ENCODE assay signal across 8 mouse cellular contexts in genomic region chr14:96518151-96518953, GRCm38 (mm10). TPM values are rescaled to one million over a fixed set of nuclear protein-coding genes. Genes with fewer than 3 reads are reported as not detected.
A peak's percentile ranks its signal among the peaks of the same experiment; 100 is the strongest.
DNase-seq lines count a peak whose midpoint lies in the region; ATAC-seq and TF ChIP-seq lines count a peak whose summit lies in the region.

No protein-coding gene starts in this region.

- H3K36me3 ChIP-seq in lung, embryonic 15.5 days: no peaks in the 10 kb centered on the region
- H3K36me3 ChIP-seq in embryonic facial prominence, embryonic 10.5 days (replicated peaks): no peaks in the 10 kb centered on the region
- no peaks in the 10 kb centered on the region for H3K36me3 ChIP-seq in hindbrain, embryonic 12.5 days
- H3K36me3 ChIP-seq in midbrain, embryonic 11.5 days (ENCODE audit: control insufficient read depth, insufficient read depth, low read length): no peaks in the 10 kb centered on the region
- no peaks in the 10 kb centered on the region for H3K36me3 ChIP-seq in stomach, postnatal 0 days (ENCODE audit: control insufficient read depth, insufficient read depth, low read length)

- no peaks in the 10 kb centered on the region for H3K9me3 ChIP-seq in lung, embryonic 15.5 days
- H3K9me3 ChIP-seq in embryonic facial prominence, embryonic 10.5 days: no peaks in the 10 kb centered on the region
- no peaks in the 10 kb centered on the region for H3K9me3 ChIP-seq in hindbrain, embryonic 12.5 days (replicated peaks)
- H3K9me3 ChIP-seq in midbrain, embryonic 11.5 days (ENCODE audit: control insufficient read depth, low read length): no peaks in the 10 kb centered on the region
- no peaks in the 10 kb centered on the region for H3K9me3 ChIP-seq in stomach, postnatal 0 days (ENCODE audit: control insufficient read depth, low read length)

- peak overlapping the region; percentile 72 for H3K4me2 ChIP-seq in lung, embryonic 15.5 days
- peak overlapping the region; percentile 98 for H3K4me2 ChIP-seq in hindbrain, embryonic 12.5 days (replicated peaks)
- peak overlapping the region; percentile 98 for H3K4me2 ChIP-seq in midbrain, embryonic 11.5 days
- H3K4me2 ChIP-seq in stomach, postnatal 0 days (replicated peaks; ENCODE audit: low read depth): peak overlapping the region; percentile 63

- peaks cover 16% of the 10 kb centered on the region; the same call in 1 of the 2 replicates for H3K27me3 ChIP-seq in lung, embryonic 15.5 days
- peaks cover 34% of the 10 kb centered on the region for H3K27me3 ChIP-seq in embryonic facial prominence, embryonic 10.5 days (replicated peaks; ENCODE audit: low read depth, poor library complexity, severe bottlenecking)
- H3K27me3 ChIP-seq in hindbrain, embryonic 12.5 days: 0 out of 2 replicates have a peak, but pooled peaks cover 5% of the 10 kb centered on the region
- no peaks in the 10 kb centered on the region for H3K27me3 ChIP-seq in midbrain, embryonic 11.5 days (ENCODE audit: control insufficient read depth, insufficient read depth, low read length)
- H3K27me3 ChIP-seq in stomach, postnatal 0 days (ENCODE audit: control insufficient read depth, insufficient read depth, low read length): no peaks in the 10 kb centered on the region

- no peaks in the 10 kb centered on the region; the same call in 1 of the 2 replicates for H3K4me1 ChIP-seq in lung, embryonic 15.5 days
- peaks cover 16% of the 10 kb centered on the region for H3K4me1 ChIP-seq in embryonic facial prominence, embryonic 10.5 days
- peaks cover 3% of the 10 kb centered on the region; the same call in 1 of the 2 replicates for H3K4me1 ChIP-seq in hindbrain, embryonic 12.5 days
- H3K4me1 ChIP-seq in midbrain, embryonic 11.5 days (ENCODE audit: control insufficient read depth, insufficient read depth, low read length): no peaks in the 10 kb centered on the region
- H3K4me1 ChIP-seq in stomach, postnatal 0 days (replicated peaks; ENCODE audit: control insufficient read depth, insufficient read depth): no peaks in the 10 kb centered on the region

- under 1% methylated on average over 35 of the region's 35 CpGs for WGBS in lung, embryonic 15.5 days
- WGBS in embryonic facial prominence, embryonic 10.5 days: 1% methylated on average over 35 of the region's 35 CpGs
- WGBS in hindbrain, embryonic 12.5 days: under 1% methylated on average over 35 of the region's 35 CpGs
- under 1% methylated on average over 35 of the region's 35 CpGs for WGBS in midbrain, embryonic 11.5 days
- WGBS in stomach, postnatal 0 days: 2% methylated on average over 35 of the region's 35 CpGs

- no peak for DNase-seq in lung, postnatal 36 days
- DNase-seq in embryonic facial prominence, embryonic 10.5 days (ENCODE audit: low spot score): peak; percentile 66
- DNase-seq in midbrain, embryonic 11.5 days (ENCODE audit: low spot score, missing footprints): peak; percentile 97
- no peak for DNase-seq in stomach, postnatal 0 days (ENCODE audit: low spot score)
- no peak for DNase-seq in kidney, adult 11 months
- no peak for DNase-seq in gastrocnemius, postnatal 25 days

- no peak overlapping the region for H3K27ac ChIP-seq in lung, embryonic 15.5 days
- H3K27ac ChIP-seq in embryonic facial prominence, embryonic 10.5 days (replicated peaks): peak overlapping the region; percentile 57; the same call in 1 of the 2 replicates
- peak overlapping the region; percentile 79 for H3K27ac ChIP-seq in hindbrain, embryonic 12.5 days
- peak overlapping the region; percentile 55; the same call in 1 of the 2 replicates for H3K27ac ChIP-seq in midbrain, embryonic 11.5 days (ENCODE audit: low read depth, low read length)
- no peak overlapping the region for H3K27ac ChIP-seq in stomach, postnatal 0 days (replicated peaks)

- no peak overlapping the region for H3K9ac ChIP-seq in lung, embryonic 15.5 days
- peak overlapping the region; percentile 61 for H3K9ac ChIP-seq in hindbrain, embryonic 12.5 days
- H3K9ac ChIP-seq in midbrain, embryonic 11.5 days (ENCODE audit: low read length): peak overlapping the region; percentile 62
- H3K9ac ChIP-seq in stomach, postnatal 0 days (ENCODE audit: low read length): 0 out of 2 replicates have a peak overlapping the region, but pooled peaks have one; percentile 13

- peak; percentile 39; the same call in 1 of the 2 replicates for ATAC-seq in lung, embryonic 15.5 days (ENCODE audit: borderline replicate concordance, extremely low read depth, low FRiP score, low TSS enrichment)
- ATAC-seq in hindbrain, embryonic 12.5 days (ENCODE audit: low FRiP score): peak; percentile 91
- ATAC-seq in midbrain, embryonic 11.5 days (ENCODE audit: low FRiP score): peak; percentile 84
- ATAC-seq in stomach, postnatal 0 days (ENCODE audit: low FRiP score, low TSS enrichment): no peak

- TF ChIP-seq EP300 in stomach, postnatal 0 days (optimal IDR thresholded peaks at IDR 0.05): no peak

- peak overlapping the region; percentile 26 for H3K4me3 ChIP-seq in lung, embryonic 15.5 days
- peak overlapping the region; percentile 65 for H3K4me3 ChIP-seq in embryonic facial prominence, embryonic 10.5 days
- H3K4me3 ChIP-seq in hindbrain, embryonic 12.5 days: peak overlapping the region; percentile 56
- peak overlapping the region; percentile 59 for H3K4me3 ChIP-seq in midbrain, embryonic 11.5 days (ENCODE audit: low read depth, low read length)
- H3K4me3 ChIP-seq in stomach, postnatal 0 days (ENCODE audit: low read depth, low read length): peak overlapping the region; percentile 37

- no peak for TF ChIP-seq CTCF in stomach, postnatal 0 days (IDR thresholded peaks at IDR 0.05; ENCODE audit: low read depth)

RNA-seq across cellular contexts. Expression of gene Klhl1, which starts 0.6 kb away (rescaled TPM):
- polyA plus RNA-seq in lung, embryonic 15.5 days (2015; fragmentation: Nextera tagmentation; extraction: Ambion mirVana): not detected in 2 replicates
- 0.05 and 0.18 TPM in 2 replicates for polyA plus RNA-seq in embryonic facial prominence, embryonic 10.5 days (2016; fragmentation: Nextera tagmentation; extraction: Ambion mirVana)
- polyA plus RNA-seq in hindbrain, embryonic 12.5 days (2016; fragmentation: Nextera tagmentation; extraction: Ambion mirVana): 2.9 and 3.1 TPM in 2 replicates
- 3.1 and 3.9 TPM in 2 replicates for polyA plus RNA-seq in midbrain, embryonic 11.5 days (2014; fragmentation: Nextera tagmentation; extraction: Ambion mirVana)
- polyA plus RNA-seq in stomach, postnatal 0 days (2015; fragmentation: Nextera tagmentation; extraction: Ambion mirVana): 0.08 and 0.17 TPM in 2 replicates
- not detected for total RNA-seq in gastrocnemius, postnatal 25 days (2021)

Comparison
In these comparisons a context has a peak if more than half of its experiments do, and no peak if none do; other contexts are left out.
1. H3K27ac ChIP-seq: peak in embryonic facial prominence, embryonic 10.5 days (single experiment), hindbrain, embryonic 12.5 days (single experiment) and midbrain, embryonic 11.5 days (single experiment); none in lung, embryonic 15.5 days (single experiment) and stomach, postnatal 0 days (single experiment).
2. DNase-seq: peak in embryonic facial prominence, embryonic 10.5 days (single experiment) and midbrain, embryonic 11.5 days (single experiment); none in lung, postnatal 36 days (single experiment), stomach, postnatal 0 days (single experiment), kidney, adult 11 months (single experiment) and gastrocnemius, postnatal 25 days (single experiment).
3. Peak in every context shown above with its lines, with median percentiles within 50 percentile points of each other: H3K4me2 ChIP-seq and H3K4me3 ChIP-seq.